Mouse (Mus musculus): ENCODE measurements around the gene Atp8b5. TPM values are rescaled to one million over a fixed set of nuclear protein-coding genes. Genes with fewer than 3 reads are reported as not detected.

The Atp8b5 gene
- polyA plus RNA-seq, 1 experiment from 2014 or later: 0.78 TPM

DNA sequence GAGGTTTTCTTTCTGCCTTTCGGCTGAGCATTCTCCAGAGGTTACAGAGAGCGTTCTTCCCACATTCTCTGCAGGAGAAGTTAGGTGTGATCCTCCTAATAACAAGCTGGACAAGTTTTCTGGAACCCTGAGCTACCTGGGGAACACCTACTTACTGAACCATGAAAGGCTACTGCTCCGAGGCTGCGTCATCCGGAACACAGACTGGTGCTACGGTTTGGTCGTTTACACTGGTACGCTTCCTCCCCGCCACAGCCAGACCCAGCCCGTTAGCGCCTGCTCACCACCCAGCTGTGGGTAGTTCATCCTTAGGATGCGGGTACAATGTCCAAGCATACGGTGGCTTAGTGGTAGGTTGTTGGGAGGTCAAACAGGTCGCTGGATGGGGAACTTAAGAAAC lies 55.4 kb downstream of the Atp8b5 start:
- no peak for ATAC-seq (ENCODE audit: low FRiP score)
- WGBS: 93% methylated on average over 14 of the region's 14 CpGs
- Histone ChIP-seq H3K9ac (replicated peaks) (no peak overlapping the region), H3K27ac (replicated peaks) (no peak overlapping the region), H3K9me3 (replicated peaks) (no peaks in the 10 kb centered on the region), H3K27me3 (replicated peaks) (no peaks in the 10 kb centered on the region), H3K4me3 (replicated peaks) (no peak overlapping the region), H3K4me1 (no peaks in the 10 kb centered on the region), H3K4me2 (no peak overlapping the region), H3K36me3 (no peaks in the 10 kb centered on the region)

DNA sequence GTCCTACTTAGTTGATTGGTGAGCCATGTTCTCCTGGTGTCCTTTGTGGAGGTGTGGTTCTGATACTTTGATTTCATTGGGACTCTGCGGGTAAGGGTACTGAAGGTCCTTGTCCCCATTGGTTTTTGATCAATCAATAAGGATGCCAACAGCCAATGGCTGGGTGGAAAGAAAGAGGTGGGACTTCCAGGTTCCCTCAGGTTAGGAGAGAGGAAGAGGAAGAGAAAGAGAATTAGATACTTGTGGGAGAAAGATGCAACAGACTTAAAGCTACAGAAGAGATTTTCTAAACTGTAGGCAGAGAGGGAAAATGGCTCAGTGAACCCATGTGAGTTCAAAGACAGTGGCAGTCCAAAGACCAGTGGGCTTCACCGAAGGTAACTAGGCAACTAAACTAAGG lies 60.2 kb downstream of the Atp8b5 start:
- Histone ChIP-seq H3K36me3 (no peaks in the 10 kb centered on the region), H3K27ac (replicated peaks) (no peak overlapping the region), H3K4me1 (no peaks in the 10 kb centered on the region), H3K4me2 (no peak overlapping the region), H3K27me3 (replicated peaks) (no peaks in the 10 kb centered on the region), H3K4me3 (replicated peaks) (no peak overlapping the region), H3K9me3 (replicated peaks) (no peaks in the 10 kb centered on the region), H3K9ac (replicated peaks) (no peak overlapping the region)
- no peak for ATAC-seq (ENCODE audit: low FRiP score)
- WGBS: 100% methylated on average over 2 of the region's 2 CpGs

DNA sequence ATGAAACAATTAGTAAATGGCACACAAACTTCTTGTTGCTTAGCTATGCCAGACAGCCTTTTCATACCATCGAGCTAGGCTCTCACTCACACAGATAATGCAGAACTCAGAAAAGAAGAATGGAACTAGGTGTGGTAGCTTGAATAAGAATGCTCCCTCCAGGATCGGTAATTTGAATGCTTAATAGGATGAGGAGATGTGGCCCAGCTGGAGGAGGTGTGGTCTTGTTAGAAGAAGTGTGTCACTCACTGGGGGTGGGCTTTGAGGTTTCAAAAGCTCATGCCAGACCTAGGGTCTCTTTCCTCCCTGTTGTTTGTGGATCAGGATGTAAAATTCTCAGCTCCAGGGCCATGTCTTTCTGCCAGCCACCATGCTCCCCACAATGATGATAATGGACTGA lies 67.8 kb downstream of the Atp8b5 start:
- H3K9ac ChIP-seq (replicated peaks): no peak overlapping the region
- ATAC-seq (ENCODE audit: low FRiP score): no peak
- H3K4me1 ChIP-seq: no peaks in the 10 kb centered on the region
- H3K27me3 ChIP-seq (replicated peaks): no peaks in the 10 kb centered on the region
- H3K36me3 ChIP-seq: no peaks in the 10 kb centered on the region
- no peak overlapping the region for H3K4me2 ChIP-seq
- no peak overlapping the region for H3K4me3 ChIP-seq (replicated peaks)
- H3K27ac ChIP-seq (replicated peaks): no peak overlapping the region
- H3K9me3 ChIP-seq (replicated peaks): 0 out of 2 replicates have a peak, but pooled peaks cover 8% of the 10 kb centered on the region
- WGBS: 63% methylated on average over 2 of the region's 2 CpGs

DNA sequence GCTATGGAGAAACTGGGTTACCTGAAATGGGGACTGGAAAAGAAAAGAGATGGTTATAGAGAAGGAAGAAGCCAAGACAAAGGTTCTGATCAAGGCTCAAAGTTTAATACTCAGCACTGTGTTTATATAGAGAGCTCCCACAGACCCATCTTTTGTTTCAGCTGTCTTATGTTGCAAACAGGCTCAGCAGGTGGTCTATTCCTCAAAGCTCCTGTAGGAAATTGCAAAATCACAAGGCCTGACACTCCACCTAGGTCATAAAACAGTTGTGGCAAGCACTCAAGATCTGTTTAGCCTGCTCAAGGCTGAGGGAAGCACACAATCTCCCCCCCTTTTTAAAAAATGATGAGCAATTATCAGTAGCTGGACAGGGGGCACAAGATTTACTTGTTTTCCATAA lies 69.2 kb downstream of the Atp8b5 start:
- H3K4me2 ChIP-seq: no peak overlapping the region
- no peak for ATAC-seq (ENCODE audit: low FRiP score)
- no peaks in the 10 kb centered on the region for H3K36me3 ChIP-seq

DNA sequence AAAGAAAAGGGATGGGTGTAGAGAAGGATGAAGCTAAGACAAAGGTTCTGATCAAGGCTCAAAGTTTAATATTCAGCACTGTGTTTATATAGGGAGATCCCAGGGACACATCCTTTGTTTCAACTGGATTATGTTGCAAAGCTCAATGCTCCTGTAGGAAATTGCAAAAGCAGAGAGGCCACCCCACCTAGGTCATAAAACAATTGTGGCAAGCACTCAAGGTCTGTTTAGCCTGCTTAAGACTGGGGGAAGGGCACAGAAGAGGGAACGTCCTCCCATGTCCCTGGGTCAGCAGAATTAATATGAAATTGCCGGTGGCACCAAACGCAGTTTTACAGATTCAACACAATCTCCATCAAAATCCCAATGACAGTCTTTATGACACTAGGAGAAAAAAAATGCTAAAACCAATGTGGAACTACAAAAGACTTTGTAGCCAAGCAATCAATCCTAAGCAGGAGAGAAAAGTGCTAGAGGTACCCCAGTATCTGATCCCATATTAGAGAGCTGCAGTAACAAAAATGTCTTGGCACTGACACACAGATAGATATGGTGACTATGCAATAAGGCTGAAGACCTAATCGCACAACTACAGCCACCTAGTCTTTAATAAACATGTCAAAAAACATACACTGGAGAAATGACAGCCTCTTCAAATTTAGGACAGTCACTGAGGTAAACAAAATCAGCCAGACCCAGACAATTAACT lies 73.3 kb downstream of the Atp8b5 start:
- Histone ChIP-seq H3K9me3 (replicated peaks) (0 out of 2 replicates have a peak, but pooled peaks cover 8% of the 10 kb centered on the region), H3K4me2 (no peak overlapping the region), H3K27me3 (replicated peaks) (no peaks in the 10 kb centered on the region), H3K4me3 (replicated peaks) (no peak overlapping the region), H3K36me3 (no peaks in the 10 kb centered on the region), H3K27ac (replicated peaks) (no peak overlapping the region), H3K9ac (replicated peaks) (no peak overlapping the region), H3K4me1 (no peaks in the 10 kb centered on the region)
- no peak for ATAC-seq (ENCODE audit: low FRiP score)
- WGBS: 49% methylated on average over 4 of the region's 4 CpGs

More for the DNA sequence above, 69.2 kb downstream of the Atp8b5 start:
- no peak overlapping the region for H3K27ac ChIP-seq (replicated peaks)
- H3K4me3 ChIP-seq (replicated peaks): no peak overlapping the region
- no peaks in the 10 kb centered on the region for H3K4me1 ChIP-seq
- 0 out of 2 replicates have a peak, but pooled peaks cover 8% of the 10 kb centered on the region for H3K9me3 ChIP-seq (replicated peaks)
- no peak overlapping the region for H3K9ac ChIP-seq (replicated peaks)
- H3K27me3 ChIP-seq (replicated peaks): no peaks in the 10 kb centered on the region

DNA sequence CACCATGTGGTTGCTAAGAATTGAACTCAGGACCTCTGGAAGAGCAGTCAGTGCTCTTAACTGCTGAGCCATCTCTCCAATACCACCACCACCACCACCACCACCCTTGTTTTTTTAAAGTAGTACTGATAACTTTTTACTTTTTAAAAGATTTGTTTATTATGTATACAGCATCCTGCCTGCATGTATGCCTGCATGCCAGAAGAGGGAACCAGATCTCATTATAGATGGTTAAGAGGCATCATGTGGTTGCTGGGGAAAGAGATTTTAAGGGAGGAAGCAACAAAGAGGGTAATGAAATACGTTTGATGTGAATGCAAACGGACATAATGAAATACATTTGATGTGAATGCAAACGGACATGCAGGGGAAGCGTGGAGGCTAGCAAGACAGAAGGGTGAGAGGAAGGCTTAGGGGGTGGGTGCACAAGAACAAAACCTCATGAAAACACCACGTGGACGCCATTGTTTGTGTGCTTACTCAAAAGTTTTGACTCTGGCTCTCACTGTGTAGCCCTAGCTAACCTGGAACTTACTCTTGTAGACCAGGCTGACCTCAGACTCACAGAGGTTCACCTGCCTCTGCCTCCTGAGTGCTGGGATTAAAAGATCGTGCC lies 74.4 kb downstream of the Atp8b5 start:
- Histone ChIP-seq H3K4me2 (no peak overlapping the region), H3K27me3 (replicated peaks) (no peaks in the 10 kb centered on the region), H3K27ac (replicated peaks) (no peak overlapping the region), H3K9ac (replicated peaks) (no peak overlapping the region), H3K4me3 (replicated peaks) (no peak overlapping the region), H3K9me3 (replicated peaks) (0 out of 2 replicates have a peak, but pooled peaks cover 3% of the 10 kb centered on the region), H3K4me1 (no peaks in the 10 kb centered on the region), H3K36me3 (no peaks in the 10 kb centered on the region)
- 36% methylated on average over 7 of the region's 7 CpGs for WGBS
- no peak for ATAC-seq (ENCODE audit: low FRiP score)

DNA sequence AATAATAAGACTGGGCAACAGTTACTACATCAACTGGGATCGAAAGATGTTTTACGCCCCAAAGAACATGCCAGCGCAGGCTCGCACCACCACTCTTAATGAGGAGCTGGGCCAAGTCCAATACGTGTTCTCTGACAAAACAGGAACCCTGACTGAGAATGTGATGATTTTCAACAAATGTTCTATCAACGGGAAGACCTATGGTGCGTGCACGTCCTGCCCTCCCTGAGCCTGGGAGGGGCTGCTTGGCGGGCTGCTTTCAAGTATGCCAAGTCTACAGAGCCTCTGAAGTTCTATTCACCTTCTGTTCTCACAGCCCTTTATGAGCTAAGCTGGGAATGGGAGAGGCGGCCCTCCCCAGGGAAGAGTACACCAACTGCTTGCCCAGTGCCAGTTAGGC lies 75.5 kb downstream of the Atp8b5 start:
- Histone ChIP-seq H3K9me3 (replicated peaks) (no peaks in the 10 kb centered on the region), H3K4me2 (no peak overlapping the region), H3K4me1 (no peaks in the 10 kb centered on the region), H3K4me3 (replicated peaks) (no peak overlapping the region), H3K9ac (replicated peaks) (no peak overlapping the region), H3K27ac (replicated peaks) (no peak overlapping the region), H3K36me3 (no peaks in the 10 kb centered on the region), H3K27me3 (replicated peaks) (no peaks in the 10 kb centered on the region)
- WGBS: 87% methylated on average over 10 of the region's 10 CpGs
- no peak for ATAC-seq (ENCODE audit: low FRiP score)

DNA sequence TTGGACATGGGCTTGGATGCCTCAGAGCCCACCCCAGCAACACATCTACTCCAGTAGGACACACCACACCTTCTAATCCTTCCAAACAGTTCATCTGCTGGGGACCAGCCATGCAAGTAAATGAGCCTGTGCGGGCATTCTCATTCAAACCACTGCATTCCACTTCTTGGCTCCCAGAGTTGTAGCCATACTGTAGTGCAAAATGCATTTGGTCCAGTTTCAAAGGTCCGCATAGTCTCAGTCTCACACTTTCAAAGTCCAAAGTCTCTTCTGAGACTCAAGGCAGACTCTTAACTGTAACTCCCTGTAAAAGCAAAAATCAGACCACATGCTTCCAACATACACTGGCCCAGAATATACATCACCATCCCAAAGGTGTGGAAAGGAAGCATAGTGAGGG lies 78.0 kb downstream of the Atp8b5 start:
- H3K36me3 ChIP-seq: no peaks in the 10 kb centered on the region
- ATAC-seq (ENCODE audit: low FRiP score): no peak
- no peaks in the 10 kb centered on the region for H3K9me3 ChIP-seq (replicated peaks)
- no peak overlapping the region for H3K27ac ChIP-seq (replicated peaks)
- no peak overlapping the region for H3K9ac ChIP-seq (replicated peaks)
- H3K27me3 ChIP-seq (replicated peaks): no peaks in the 10 kb centered on the region
- no peak overlapping the region for H3K4me2 ChIP-seq
- no peaks in the 10 kb centered on the region for H3K4me1 ChIP-seq
- no peak overlapping the region for H3K4me3 ChIP-seq (replicated peaks)
- 92% methylated on average over 2 of the region's 2 CpGs for WGBS

DNA sequence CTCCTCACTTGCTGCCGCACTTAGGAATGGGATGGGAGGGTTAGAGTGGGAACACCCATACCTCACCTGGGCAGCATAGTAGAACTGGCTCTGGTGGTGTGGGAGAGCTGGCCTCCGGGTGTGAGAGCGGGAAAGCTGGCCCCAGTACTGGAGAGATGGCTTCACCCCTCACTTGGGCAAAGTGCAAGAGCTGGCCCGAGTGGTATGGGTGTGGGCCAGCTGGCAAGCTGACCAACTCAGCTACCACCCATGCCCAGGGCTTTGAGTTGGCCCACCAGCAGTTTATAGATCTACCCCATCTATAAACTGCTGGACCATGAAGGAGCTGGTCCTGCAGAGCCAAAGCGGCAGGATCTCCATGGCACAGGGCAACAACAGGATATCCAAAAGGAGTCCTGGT lies 82.2 kb downstream of the Atp8b5 start:
- Histone ChIP-seq H3K36me3 (no peaks in the 10 kb centered on the region), H3K9me3 (replicated peaks) (no peaks in the 10 kb centered on the region), H3K27ac (replicated peaks) (no peak overlapping the region), H3K4me3 (replicated peaks) (no peak overlapping the region), H3K4me1 (no peaks in the 10 kb centered on the region), H3K9ac (replicated peaks) (no peak overlapping the region), H3K27me3 (replicated peaks) (no peaks in the 10 kb centered on the region), H3K4me2 (no peak overlapping the region)
- WGBS: 83% methylated on average over 5 of the region's 5 CpGs
- no peak for ATAC-seq (ENCODE audit: low FRiP score)

DNA sequence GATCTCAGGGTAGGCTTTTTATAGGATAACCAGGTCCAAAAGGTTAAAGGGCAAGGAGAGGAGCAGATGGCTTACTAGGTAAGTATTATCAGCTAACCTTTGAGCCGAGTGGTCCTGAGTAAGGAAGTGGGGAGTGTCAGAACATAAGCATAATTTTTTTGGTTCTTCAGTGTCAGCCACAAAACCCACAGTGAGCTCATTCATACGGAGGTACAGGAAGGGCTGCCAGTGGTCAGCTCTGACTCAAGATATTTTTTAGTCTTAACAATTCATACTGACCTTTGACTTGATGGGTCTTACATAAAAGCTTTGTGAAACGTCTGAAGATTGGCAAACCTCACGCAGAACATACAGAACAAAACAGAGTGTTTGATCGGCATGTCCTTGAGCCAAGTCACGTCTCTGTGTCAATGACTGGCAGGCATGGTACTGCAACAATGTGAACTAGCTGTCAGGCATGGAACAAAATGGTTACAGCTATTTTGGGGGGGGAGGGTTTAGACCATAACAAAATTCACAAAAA lies 83.1 kb downstream of the Atp8b5 start:
- H3K4me1 ChIP-seq: no peaks in the 10 kb centered on the region
- H3K4me3 ChIP-seq (replicated peaks): no peak overlapping the region
- no peaks in the 10 kb centered on the region for H3K36me3 ChIP-seq
- H3K9ac ChIP-seq (replicated peaks): no peak overlapping the region
- WGBS: 82% methylated on average over 6 of the region's 6 CpGs
- no peak for ATAC-seq (ENCODE audit: low FRiP score)
- H3K27me3 ChIP-seq (replicated peaks): no peaks in the 10 kb centered on the region
- no peak overlapping the region for H3K27ac ChIP-seq (replicated peaks)
- H3K4me2 ChIP-seq: no peak overlapping the region
- H3K9me3 ChIP-seq (replicated peaks): no peaks in the 10 kb centered on the region

DNA sequence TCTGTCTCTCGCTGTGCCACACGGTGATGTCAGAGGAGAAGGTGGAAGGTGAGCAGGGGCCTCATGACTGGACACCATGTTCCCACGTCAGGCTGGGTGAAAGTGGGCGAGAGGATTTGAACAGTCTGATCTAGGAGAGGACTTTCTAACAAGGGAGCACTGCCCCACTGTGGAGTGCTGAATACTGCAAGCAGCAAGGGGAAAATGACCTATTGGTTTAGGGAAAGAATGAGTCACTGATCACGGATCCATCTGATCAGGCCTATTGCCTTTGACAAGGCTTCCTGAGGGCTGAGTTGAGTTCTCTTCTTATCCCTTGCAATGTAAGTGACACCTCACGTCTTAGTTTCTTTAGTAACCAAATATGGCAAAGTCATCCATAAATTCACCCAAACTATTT lies 86.7 kb downstream of the Atp8b5 start:
- no peaks in the 10 kb centered on the region for H3K9me3 ChIP-seq (replicated peaks)
- H3K27ac ChIP-seq (replicated peaks): no peak overlapping the region
- WGBS: 85% methylated on average over 6 of the region's 6 CpGs
- H3K4me3 ChIP-seq (replicated peaks): no peak overlapping the region
- H3K36me3 ChIP-seq: no peaks in the 10 kb centered on the region
- H3K4me1 ChIP-seq: no peaks in the 10 kb centered on the region
- no peak overlapping the region for H3K4me2 ChIP-seq
- H3K27me3 ChIP-seq (replicated peaks): no peaks in the 10 kb centered on the region
- H3K9ac ChIP-seq (replicated peaks): no peak overlapping the region
- ATAC-seq (ENCODE audit: low FRiP score): no peak

DNA sequence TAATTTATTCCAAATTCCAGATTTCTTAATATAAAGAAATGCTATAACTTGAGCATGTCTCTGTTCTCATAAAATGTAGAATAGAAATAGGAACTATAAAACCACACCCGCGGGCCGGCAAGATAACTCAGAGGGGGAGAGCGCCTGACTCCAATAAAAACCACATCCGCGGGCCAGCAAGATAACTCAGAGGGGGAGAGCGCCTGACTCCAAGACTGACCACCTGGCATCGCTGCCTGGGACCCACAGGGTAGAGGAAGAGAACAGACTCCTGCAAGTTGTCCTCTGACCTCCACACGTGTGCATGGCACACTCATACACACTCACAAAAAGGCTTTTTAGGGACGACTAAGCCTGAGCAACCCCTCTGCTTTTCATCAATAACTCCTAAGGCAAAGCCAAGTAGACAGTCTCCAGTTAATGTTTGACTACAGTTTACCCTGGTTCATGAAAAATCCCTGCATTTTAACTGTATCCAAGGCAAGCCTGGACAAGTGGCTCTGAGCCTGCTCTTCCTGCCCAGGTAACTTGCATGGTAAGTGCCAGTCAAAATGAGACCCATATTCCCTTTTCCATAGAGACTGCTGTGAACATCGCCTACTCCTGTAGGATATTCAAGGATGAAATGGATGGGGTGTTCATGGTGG lies 98.1 kb downstream of the Atp8b5 start:
- no peak for ATAC-seq (ENCODE audit: low FRiP score)
- 90% methylated on average over 11 of the region's 11 CpGs for whole genome bisulfite sequencing

More for the DNA sequence above, 98.1 kb downstream of the Atp8b5 start:
- Histone ChIP-seq H3K4me3 (replicated peaks) (no peak overlapping the region), H3K36me3 (no peaks in the 10 kb centered on the region), H3K9me3 (replicated peaks) (no peaks in the 10 kb centered on the region), H3K27ac (replicated peaks) (no peak overlapping the region), H3K9ac (replicated peaks) (no peak overlapping the region), H3K4me2 (no peak overlapping the region), H3K4me1 (no peaks in the 10 kb centered on the region), H3K27me3 (replicated peaks) (no peaks in the 10 kb centered on the region)

Measured in neural tube, embryonic 15.5 days (tissue).